Mouse (Mus musculus): ENCODE data around the gene Zfand3.

The Zfand3 gene

GRCm38 (mm10) chr17:30193615-30194014 lies 189.1 kb downstream of the Zfand3 start:
- DNase-seq (ENCODE audit: low spot score in 2 of 2), result no peak

- DNase-seq (ENCODE audit: low spot score in 2 of 2), result no peak
Observed at GRCm38 (mm10) chr17:30194091-30194490, 189.6 kb downstream of the Zfand3 start.

GRCm38 (mm10) chr17:30194629-30195445 lies 190.3 kb downstream of the Zfand3 start:
- DNase-seq (ENCODE audit: low spot score in 2 of 2), result no peak

GRCm38 (mm10) chr17:30195591-30196183 lies 191.2 kb downstream of the Zfand3 start:
- no peak for DNase-seq (ENCODE audit: low spot score in 2 of 2)

GRCm38 (mm10) chr17:30196401-30197279 lies 192.1 kb downstream of the Zfand3 start:
- DNase-seq (ENCODE audit: low spot score in 2 of 2), result no peak

- DNase-seq (ENCODE audit: low spot score in 2 of 2), result peak; percentile 58 to 63
Observed at GRCm38 (mm10) chr17:30197280-30198030, 192.9 kb downstream of the Zfand3 start.

GRCm38 (mm10) chr17:30198422-30198821 lies 193.9 kb downstream of the Zfand3 start:
- DNase-seq (ENCODE audit: low spot score in 2 of 2), result no peak

- DNase-seq (ENCODE audit: low spot score in 2 of 2), result peak; percentile 27 to 38
Observed at GRCm38 (mm10) chr17:30199374-30200247, 195.1 kb downstream of the Zfand3 start.

GRCm38 (mm10) chr17:30200283-30200682 lies 195.8 kb downstream of the Zfand3 start:
- no peak for DNase-seq (ENCODE audit: low spot score in 2 of 2)

- no peak for DNase-seq (ENCODE audit: low spot score in 2 of 2)
Observed at GRCm38 (mm10) chr17:30205062-30205825, 200.7 kb downstream of the Zfand3 start.

GRCm38 (mm10) chr17:30210262-30210661 lies 205.7 kb downstream of the Zfand3 start:
- no peak for DNase-seq (ENCODE audit: low spot score in 2 of 2)

- no peak for DNase-seq (ENCODE audit: low spot score in 2 of 2)
Observed at GRCm38 (mm10) chr17:30210936-30211335, 206.4 kb downstream of the Zfand3 start.

- DNase-seq (ENCODE audit: low spot score in 2 of 2), result no peak
Observed at GRCm38 (mm10) chr17:30212647-30213046, 208.1 kb downstream of the Zfand3 start.

GRCm38 (mm10) chr17:30213371-30213770 lies 208.8 kb downstream of the Zfand3 start:
- DNase-seq (ENCODE audit: low spot score in 2 of 2), result no peak

- no peak for DNase-seq (ENCODE audit: low spot score in 2 of 2)
Observed at GRCm38 (mm10) chr17:30214393-30214792, 209.9 kb downstream of the Zfand3 start.

- DNase-seq (ENCODE audit: low spot score in 2 of 2), result no peak
Observed at GRCm38 (mm10) chr17:30215741-30216140, 211.2 kb downstream of the Zfand3 start.

- DNase-seq (ENCODE audit: low spot score in 2 of 2), result no peak
Observed at GRCm38 (mm10) chr17:30221677-30222076, 217.1 kb downstream of the Zfand3 start.

GRCm38 (mm10) chr17:30222361-30222760 lies 217.8 kb downstream of the Zfand3 start:
- no peak for DNase-seq (ENCODE audit: low spot score in 2 of 2)

- no peak for DNase-seq (ENCODE audit: low spot score in 2 of 2)
Observed at GRCm38 (mm10) chr17:30222837-30223236, 218.3 kb downstream of the Zfand3 start.

Measured in natural killer cell, adult 2 months (primary cell).